Mouse (Mus musculus): ENCODE results near the gene Il17rd.

GRCm38 (mm10) chr14:27130676-27131075, 91.9 kb downstream of the Il17rd start:
- no peak for TF ChIP-seq CTCF (IDR thresholded peaks at IDR 0.05)
- no peak for TF ChIP-seq POLR2A (IDR thresholded peaks at IDR 0.05; ENCODE audit: insufficient read depth, low read depth, low read length)

Measured in heart, adult 2 months (tissue).